Mouse (Mus musculus): Measurements from ENCODE around the gene Kri1.
A peak's percentile ranks its signal among the peaks of the same experiment; 100 is the strongest.
"Not testable (repeated sequence)": the region's sequence is repeated elsewhere in the genome, so short reads cannot be mapped to it uniquely, and the experiment has no call there.

Kri1 gene

DNA sequence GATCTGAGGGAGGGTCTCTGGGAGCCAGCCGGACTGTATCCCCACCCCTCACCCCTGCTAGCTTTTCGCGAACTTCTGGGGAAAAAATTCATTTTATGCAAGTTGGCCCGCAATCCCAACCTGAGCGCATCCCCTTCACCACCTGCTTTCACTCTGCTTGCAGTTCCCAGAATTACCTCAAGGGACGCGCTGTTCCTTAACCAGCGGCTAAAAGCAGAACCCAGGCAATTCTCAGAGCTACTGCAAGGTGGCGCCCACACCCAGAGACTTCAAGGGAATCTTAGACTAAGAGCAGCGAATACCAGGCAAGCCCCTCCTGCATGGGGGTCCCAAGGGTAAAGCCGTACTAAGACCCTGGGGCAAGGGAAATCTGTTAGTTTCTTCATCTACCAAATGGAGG is 46.4 kb downstream of the Kri1 start:
- peak; percentile 77 for DNase-seq (ENCODE audit: low spot score)

DNA sequence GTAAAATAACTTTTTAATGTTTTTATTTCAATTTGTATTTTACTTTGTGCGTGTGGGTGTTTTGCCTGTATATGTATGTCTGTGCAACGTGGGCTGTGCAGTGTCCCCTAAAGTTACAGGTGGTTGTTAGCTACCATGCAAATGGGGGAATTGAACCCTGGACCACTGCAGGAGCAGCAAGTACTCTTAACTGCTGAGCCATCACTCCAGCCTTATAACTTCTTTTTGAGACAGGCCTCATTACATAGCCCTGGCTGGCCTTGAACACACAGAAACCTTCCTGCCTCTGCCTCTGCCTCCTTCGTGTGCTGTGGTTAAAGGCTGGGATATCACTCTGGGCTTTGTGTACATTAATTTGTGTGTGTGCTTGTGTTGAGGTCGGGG is 48.3 kb downstream of the Kri1 start:
- no peak for DNase-seq (ENCODE audit: low spot score)

DNA sequence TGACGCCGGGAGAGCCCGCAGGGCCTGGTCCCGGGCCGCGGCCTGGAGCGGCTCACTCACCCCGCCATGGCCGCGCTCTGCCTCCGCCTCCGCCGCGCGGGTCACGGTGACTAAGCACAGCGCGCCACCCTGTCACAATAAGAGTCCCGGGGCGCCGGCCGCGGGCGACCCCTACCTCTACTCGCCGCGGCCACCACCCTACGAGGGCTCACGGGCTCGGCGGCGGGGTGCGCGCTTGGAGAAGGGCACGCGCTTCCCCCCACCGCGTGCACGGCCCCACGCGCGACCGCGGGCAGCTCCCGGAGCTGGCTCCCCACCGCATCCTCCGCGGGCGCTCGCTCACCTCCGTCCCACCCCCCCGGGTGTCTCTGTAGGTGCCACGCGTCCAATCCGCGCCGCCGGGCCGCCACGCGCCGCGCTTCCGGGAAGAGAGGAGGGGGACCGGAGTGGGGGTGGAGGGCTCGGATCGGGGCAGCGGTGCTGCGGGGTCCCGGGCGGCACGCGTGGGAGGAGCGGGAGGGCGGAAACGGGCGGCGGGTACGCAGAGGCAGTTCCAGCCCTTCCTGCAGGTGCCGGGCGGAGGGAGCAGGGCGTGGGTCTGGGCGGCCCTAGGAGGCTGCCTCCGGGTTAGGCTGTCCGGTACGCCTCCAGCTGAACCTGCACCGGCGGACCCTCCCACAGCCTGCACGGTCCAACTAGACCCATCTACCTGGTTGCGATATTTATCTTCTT is 48.9 kb downstream of the Kri1 start, which contains the start of gene Keap1:
Gene Keap1 (minus strand): TSS at position 629 of the 732 bp plus-strand sequence.
- peak; percentile 83 for DNase-seq (ENCODE audit: low spot score)

DNA sequence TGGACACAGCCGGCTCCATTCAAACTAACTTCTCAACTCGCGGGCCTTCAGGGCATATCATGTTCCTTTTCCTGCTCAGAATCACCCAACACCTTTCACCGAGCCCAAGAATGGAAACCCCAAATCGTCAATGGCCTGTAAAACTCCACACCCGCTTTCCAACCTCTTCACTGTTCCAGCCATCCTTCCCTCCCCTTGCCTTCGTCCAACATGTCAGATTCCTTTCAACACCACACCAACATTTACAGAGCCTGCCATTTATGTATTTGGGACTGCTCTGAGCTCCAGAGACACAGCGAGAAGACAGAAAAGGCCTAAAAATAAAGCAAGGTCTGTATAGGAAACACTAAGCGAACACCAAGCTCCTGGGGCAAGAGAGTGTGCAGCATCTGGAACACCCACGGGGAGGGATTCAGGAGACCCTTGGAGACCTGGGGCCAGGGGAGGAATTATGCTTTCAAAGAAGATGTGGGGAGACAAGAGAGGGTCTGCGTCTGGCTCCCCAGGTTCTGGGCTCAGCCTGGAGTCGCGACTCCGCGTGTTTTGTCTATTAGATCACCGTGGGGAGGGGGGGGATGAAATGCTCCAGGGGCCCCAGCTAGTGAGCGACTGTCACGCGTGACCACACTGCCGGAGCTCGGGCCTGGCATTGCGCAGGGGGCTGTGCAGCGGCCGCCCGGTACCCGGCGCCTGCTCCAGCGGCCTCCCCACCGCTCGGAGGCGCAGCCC is 49.6 kb downstream of the Kri1 start:
- peak; percentile 52 for DNase-seq (ENCODE audit: low spot score)

DNA sequence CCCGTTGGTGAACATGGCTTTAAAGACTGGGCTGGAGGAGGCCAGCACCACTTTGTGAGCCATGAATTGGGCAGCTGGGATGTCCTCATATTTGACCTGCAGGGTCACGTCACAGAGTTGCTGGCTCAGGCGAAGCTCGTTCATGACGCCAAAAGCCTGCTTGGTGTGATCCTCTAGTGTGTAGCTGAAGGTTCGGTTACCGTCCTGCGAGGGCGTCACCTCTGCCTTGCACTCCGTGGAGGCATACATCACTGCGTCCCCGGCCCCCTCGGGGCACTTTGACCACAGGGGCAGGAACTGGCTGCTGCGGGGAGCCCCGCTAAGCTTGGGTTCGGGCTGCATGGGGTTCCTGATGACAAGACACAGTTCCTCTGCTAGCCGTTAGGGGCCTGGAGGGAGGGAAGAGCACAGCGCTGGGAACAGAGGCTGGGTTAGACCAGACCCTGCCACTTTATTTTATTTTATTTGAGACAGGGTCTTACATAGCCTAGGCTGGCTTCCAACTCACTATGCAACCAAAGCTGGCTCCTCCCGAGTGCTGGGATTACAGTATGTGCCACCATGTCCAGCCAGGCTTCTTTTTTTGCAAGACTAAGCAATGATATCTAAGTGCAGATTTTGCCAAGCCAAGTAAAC is 50.3 kb downstream of the Kri1 start:
- peak; percentile 44 for DNase-seq (ENCODE audit: low spot score)

DNA sequence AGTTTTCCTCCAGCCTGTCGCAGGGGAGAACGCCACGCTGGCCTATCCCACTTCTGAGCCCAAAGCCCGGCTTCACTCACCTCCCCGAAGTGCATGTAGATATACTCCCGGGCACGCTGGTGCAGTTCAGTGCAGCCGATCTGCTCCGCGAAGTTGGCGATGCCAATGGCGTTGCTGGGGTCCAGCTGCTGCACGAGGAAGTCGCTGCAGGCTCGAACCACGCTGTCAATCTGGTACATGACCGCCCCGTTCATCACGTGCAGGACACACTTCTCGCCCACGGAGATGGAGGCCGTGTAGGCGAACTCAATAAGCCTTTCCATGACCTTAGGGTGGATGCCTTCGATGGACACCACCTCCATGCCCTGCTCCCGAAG is 50.8 kb downstream of the Kri1 start:
- DNase-seq (ENCODE audit: low spot score) = no peak

DNA sequence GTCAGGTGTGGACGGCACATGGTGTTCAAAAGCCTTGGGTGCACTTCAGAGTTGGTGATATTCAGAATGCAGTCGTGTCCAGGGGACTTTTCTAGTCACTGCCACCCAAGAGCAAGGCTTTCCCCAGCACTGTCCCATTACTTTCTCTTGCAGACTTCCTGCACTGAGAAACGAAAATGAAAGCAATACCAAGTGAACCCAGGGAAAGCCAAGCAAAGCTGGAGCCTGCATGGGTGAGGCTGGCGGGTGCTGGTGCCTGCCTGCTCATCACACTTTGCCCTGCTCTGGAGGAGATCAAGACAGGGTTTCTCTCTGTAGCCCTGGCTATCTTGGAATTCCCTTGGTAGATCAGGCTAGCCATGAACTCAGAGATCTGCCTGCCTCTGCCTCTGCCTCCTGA is 52.4 kb downstream of the Kri1 start:
- no peak for DNase-seq (ENCODE audit: low spot score)

DNA sequence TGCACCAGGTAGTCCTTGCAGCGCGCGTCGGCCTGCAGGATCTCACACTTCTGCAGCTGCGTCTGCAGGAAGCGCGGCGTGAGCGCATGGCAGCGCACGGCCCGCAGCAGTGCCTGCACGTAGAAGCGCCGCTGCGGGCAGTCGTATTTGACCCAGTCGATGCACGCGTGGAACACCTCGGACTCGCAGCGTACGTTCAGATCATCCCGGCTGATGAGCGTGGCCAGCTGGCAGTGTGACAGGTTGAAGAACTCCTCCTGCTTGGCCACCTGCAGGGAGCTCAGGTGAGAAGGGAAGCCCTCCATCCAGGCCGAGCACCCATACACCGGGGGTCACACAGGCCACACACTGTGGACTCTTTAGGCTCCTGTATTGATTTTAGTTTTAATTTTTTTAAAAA is 54.0 kb downstream of the Kri1 start:
- DNase-seq (ENCODE audit: low spot score) = no peak

DNA sequence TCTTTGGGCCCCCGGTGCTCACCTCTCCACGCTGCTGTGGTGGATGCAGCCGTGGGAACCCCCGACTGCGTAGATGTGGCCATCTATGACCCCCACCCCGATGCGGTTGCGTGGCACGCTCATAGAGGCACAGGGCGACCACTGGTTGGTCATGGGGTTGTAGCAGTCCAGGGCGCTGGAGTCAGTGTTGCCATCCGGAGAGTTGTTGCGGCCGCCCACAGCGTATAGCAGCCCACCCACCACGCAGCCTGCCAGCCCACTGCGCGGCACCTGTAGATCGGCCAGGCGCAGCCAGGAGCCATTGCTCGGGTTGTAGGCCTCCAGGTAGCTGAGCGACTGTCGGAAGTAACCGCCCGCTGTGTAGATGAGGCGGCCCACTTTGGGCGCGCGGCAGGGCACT is 54.4 kb downstream of the Kri1 start:
- no peak for DNase-seq (ENCODE audit: low spot score)

DNA sequence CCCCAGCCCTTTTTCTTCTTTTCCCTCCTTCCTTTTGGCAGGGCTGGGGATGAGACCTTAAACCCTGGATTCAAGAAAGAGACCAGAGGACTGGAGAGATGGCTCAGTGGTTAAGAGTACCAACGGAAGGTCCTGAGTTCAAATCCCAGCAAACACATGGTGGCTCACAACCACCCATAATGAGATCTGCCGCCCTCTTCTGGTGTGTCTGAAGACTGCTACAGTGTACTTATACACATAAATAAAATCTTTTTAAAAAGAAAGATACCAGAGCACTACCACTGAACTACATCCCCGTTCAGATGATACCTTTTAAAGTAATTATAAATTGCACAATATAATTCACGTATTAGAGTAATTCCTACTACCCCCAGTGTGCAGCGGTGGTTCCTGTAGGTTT is 54.9 kb downstream of the Kri1 start:
- DNase-seq (ENCODE audit: low spot score) = no peak

DNA sequence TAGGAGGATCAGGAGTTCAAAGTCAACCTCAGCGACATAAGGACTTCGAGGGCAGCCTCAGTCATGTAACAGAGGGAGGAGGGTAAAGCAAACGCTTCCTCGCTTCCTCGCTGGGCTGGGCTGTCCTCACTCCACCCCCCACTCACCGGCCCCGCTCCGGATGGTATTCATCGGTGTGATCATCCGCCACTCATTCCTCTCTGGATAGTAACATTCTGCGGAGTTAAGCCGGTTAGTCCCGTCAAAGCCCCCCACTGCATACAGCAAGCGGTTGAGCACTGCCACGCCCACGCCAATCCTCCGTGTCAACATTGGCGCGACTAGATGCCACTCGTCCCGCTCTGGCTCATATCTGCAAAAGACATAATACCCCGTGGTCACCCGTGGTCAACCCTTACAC is 56.2 kb downstream of the Kri1 start:
- DNase-seq (ENCODE audit: low spot score) = no peak

DNA sequence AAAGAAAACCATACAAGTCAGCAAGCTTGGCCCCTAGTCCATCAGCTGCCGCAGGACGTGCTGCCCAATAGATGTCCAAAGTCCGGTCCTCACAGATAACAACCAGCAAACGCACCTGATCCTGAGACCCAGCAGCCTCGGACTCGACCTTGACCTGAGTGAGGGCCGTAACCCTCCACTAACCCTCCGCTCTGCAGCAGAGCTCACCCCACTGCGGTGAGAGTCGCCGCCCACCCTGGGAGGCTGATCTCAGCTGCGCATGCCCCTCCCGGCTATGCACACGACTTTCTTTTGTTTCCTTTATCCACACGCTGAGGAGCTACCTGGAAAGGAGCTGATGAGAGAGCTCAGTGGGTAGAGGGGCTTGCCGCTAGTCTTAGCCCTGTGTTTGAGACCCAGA is 60.4 kb downstream of the Kri1 start:
- peak; percentile 88 for DNase-seq (ENCODE audit: low spot score)

DNA sequence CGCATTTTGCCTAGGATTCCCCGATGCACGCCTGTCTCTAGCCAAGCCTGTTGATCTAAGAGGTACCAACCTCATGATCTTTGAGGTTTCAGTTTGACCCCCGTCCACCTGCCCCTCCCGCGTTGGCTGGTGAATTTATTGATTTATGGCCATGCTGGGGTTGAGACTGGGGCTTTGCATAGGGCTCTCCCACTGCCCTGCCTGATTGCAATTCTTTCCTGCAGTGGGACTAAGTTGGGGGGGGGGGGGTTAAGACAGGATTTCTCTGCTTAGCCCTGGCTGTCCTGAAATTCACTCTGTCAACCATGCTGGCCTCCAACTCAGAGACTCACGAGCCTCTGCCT is 62.4 kb downstream of the Kri1 start:
- DNase-seq (ENCODE audit: low spot score) = no peak

DNA sequence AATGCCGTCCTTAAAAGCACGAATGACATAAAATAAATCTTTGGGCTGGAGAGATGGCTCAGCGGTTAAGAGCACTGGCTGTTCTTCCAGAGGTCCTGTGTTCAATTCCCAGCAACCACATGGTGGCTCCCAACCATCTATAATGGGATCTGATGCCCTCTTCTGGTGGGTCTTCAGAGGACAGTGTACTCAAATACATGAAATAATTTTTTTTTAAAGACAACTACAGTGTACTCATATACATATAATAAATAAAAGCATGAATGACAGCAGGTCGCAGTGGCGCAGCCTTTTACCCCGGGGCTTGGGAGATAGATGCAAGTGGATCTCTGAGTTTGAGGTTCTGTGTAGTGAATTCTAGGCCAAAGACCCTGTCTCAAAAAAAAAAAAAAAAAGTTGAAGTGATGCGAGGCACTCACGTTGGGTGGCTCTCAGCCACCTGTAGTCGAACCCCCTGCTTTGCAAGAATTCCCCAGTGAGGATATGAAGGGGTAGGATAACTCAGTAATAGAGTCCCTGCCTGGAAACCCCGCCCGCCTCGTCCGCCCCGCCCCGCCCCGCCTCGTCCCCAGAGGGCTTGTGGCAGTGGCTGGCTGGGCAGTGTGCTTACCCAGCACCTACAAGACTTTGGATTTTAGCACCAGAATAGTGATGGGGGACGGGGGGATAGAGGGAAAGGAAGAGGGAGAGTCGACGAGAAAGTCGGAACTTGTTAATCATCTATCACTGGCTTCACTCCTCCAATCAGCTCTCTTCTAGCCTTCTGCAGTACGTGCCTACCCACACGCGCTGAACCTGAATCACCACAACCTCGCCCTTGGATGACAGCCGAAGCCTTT is 63.0 kb downstream of the Kri1 start:
- peak; percentile 84 for DNase-seq (ENCODE audit: low spot score)

DNA sequence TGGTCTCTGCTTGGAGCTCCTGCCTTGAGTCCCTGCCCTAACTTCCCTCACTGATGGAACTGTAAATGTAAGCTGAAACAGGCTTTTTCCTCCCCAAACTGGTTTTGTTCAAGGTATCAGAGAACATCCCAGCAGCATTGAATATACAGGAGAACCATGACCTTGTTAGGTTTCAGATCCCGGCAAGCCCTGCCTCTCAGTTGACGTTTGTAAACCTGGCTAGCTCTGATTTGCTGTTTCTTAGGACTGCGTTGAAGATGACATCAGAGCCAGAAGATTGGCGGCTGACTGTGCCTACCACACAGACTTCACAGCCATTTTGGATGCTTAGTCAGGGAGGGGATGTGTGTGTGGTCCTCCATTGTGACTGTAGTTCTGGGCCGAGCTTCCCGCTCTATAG is 63.9 kb downstream of the Kri1 start:
- DNase-seq (ENCODE audit: low spot score) = no peak

DNA sequence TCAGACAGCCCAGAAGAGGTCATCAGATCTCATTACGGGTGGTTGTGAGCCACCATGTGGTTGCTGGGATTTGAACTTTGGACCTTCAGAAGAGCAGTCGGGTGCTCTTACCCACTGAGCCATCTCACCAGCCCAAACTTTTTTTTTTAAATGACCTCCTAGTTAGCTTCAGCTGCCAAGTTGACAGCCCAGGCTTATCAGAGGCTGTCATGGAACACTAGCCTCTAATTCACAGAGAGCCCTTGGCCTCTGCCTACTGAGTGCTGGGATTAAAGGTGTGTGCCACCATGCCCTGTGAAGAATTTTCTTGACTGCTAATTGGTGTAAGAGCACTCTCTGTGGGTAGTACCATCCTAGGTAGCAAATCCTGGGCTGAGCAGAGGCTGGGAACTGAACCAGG is 64.3 kb downstream of the Kri1 start:
- not testable (repeated sequence) for DNase-seq (ENCODE audit: low spot score)

All from yolk sac, embryonic 10.5 days (tissue).